Mouse (Mus musculus) yolk sac, embryonic 10.5 days (tissue): ENCODE results near the gene Igfbp1.

ENCODE experiments used
- DNase-seq: peaks from one replicate; pipeline ENCODE4 v3.0.0-alpha.2; 2017; ENCODE audit warnings: low spot score

The Igfbp1 gene

DNA sequence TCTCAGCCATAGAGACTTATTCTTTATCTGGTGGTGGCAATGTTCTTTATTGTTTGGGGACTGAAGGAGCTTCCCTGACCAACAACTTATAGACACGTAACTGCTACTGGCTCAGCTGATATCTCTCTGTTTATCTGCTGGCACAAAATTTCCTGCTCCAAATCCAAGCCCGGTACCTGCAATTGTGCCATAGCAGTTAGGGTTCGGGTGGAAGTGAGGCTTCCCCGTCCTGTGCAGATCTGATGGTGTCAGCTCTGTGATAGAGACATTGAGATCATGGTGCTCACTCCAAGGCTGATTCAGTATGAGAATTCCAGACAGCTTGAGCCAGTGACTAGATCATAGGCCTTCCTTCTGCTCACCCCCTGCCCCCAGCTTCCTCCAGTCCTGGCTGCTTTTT lies 34.4 kb downstream of the Igfbp1 start:
- DNase-seq = no peak

DNA sequence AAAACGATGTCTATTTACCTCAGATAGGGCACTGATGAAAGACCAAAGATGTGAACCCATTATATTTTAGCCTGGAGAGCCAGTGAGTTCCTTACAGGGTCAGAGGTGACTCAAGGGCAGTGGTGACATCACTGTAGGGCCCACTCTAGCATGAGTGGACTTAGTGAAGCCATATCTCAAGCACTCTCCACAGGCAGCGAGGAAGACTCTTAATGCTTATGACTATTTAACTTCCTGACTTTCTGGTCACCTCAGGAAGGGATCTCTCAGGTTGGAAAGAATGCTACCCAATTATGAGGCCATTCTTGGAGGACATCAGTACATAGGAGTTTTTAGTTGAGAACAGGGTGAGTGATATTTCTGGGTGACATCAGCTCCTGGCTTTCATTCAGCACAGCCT lies 35.8 kb downstream of the Igfbp1 start:
- DNase-seq = no peak

DNA sequence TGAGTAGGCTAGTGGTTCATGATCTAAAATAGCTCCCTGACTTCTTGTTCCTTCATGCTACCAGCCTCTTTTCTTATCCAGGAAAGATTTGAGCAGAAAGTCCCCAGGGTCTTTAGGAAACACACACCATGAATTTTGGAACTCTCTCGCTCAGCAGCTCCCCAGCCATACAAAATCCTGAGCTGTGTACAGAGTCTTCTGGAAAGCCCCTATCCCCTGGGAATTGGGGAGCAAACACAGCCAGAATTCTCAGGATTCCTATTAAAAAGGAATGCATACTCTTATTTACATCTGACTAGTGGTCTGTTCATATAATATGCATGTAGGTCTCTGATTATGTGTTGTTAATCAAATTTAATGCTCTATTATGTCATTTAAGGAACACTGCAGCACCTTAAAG lies 36.9 kb downstream of the Igfbp1 start:
- no peak for DNase-seq

DNA sequence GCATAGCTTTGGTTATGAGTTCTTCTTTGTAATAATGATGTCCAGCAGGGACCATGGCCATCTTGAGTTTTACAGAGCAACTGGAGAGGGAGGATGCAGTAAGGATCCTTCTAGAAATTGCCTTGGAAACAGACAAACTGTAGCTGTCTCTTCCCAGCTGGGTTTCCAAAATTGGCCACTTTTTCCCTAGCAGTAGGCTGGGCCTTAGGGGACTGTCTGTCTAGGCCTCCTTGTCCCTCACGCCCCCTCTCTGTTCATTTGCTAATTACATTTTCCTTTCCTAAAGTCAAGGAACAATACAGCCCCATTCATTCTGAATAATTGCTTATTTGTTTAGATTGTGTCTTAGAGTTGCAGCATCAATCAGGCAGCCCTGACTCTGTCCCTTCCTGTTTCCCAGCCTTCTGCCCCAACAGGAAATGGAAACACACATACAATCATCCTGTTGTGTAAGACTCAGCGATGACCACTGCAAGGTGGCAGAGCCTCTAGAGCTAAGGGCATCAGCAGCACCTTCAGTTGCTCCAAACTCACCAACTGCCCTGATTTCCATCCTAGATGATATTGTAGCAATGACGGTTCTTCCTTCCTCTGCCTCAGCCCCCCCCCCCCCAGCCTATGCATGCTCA lies 37.5 kb downstream of the Igfbp1 start:
- DNase-seq = no peak

DNA sequence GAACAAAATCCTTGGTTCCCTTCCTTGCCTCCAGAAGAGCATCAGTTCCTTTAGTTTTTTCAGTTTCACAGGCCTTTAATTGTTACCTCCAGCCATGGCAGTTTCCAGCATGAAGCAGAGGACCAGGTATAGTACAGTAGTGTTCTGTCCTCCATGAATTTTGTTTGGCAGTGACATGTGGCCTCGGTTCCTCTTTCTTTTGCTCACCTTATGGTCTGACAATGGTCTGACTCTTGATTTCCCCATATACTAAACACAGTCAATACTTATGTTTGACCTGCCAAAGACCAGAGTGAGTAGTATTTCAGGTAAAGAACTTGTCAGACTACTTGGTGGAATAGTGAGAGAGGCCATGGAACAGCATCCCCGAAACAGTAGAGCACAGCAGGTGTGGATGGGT lies 39.2 kb downstream of the Igfbp1 start:
- no peak for DNase-seq

GRCm38 (mm10) chr11:7237712-7238111 lies 40.1 kb downstream of the Igfbp1 start:
- no peak for DNase-seq

GRCm38 (mm10) chr11:7238546-7238945 lies 41.0 kb downstream of the Igfbp1 start:
- no peak for DNase-seq

DNA sequence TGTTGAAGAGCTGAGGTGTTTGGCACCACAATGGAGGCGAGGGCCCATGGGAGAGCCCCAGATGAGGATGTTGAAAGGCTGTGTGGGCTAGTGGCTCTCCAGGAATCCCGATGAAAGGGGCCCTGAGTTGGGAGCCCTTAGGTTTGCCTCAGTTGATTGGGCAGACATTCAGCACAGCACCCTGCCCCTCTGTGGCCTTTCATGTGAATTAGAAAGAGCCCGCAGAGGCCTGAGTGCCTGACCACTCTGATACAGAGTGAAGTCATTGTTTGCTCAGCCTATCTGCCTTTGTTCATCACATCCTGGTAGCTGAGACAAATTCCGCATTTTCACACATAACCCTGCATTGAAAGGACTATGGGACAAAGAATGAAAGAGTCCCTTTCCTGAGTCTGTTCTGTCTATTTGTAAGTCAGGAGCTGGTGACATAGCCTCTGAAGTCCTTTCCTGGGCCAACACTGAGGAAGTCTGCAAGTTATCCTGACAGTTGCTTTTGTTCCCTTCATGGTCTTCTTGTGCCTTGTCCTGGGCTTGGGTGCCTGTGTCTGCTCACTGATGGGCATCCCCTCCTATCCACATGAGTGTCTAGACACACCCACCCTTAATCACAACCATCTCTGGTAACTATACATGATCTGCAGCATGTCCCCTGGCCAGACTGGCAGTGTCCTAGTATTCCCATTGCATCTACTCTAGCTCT lies 41.6 kb downstream of the Igfbp1 start:
- DNase-seq = no peak

DNA sequence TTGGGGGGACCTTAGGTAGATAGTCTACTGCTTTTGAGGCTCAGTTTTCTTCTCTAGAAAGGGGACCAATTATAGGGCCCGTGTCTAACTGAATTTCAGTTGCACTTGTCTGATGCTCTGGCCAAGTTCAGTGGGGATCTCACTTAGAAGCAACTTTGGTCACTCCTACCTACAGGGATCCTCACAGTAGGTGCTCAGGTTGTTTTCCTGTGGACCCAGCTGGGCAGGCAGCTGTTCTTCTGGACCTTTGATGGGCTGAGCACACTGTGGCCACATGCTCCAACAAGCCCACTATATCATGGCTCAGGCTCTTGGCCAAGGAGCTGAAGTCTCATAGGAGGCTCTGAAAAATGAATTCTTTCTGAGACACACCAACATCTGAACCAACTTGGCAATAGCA lies 47.2 kb downstream of the Igfbp1 start:
- no peak for DNase-seq

- no peak for DNase-seq
Observed at GRCm38 (mm10) chr11:7250415-7250814, 52.8 kb downstream of the Igfbp1 start.

DNA sequence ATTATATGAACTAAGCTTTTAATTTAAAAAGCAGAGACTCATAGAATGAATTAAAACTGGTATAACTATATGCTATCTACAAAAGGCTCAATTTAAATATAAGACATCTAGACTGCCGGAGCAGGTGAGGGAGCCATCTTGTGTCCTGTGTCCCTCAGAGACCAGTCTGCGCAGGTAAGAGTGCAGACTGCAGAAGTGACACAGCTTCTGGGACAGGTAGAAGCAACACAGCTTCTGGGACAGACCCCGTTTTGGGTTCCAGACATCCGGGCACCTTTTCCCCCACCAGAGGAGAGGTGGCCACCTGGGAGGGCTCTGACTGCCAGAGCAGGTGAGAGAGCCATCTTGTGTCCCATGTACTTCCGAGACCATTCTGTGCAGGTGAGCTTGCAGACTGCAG lies 53.3 kb downstream of the Igfbp1 start:
- DNase-seq = no peak
